Mouse (Mus musculus) heart, adult 18-20 months (tissue): ENCODE data around the gene Rnaseh2a. TPM values are rescaled to one million over a fixed set of nuclear protein-coding genes. Genes with fewer than 3 reads are reported as not detected.

Experiments used
- DNase-seq, 2 experiments: peaks; one replicate each; pipeline ENCODE4 v3.0.0; 2021 to 2022; ENCODE audit warnings: mixed read lengths in 1 of 2
- total RNA-seq, 2 experiments: library from RNA; stranded (reverse); gene quantifications; 2 replicates each; pipeline ENCODE4 v1.2.3; 2021

Rnaseh2a gene
- total RNA-seq, 2 experiments from 2014 or later = 45.6 to 48.4 TPM

DNA sequence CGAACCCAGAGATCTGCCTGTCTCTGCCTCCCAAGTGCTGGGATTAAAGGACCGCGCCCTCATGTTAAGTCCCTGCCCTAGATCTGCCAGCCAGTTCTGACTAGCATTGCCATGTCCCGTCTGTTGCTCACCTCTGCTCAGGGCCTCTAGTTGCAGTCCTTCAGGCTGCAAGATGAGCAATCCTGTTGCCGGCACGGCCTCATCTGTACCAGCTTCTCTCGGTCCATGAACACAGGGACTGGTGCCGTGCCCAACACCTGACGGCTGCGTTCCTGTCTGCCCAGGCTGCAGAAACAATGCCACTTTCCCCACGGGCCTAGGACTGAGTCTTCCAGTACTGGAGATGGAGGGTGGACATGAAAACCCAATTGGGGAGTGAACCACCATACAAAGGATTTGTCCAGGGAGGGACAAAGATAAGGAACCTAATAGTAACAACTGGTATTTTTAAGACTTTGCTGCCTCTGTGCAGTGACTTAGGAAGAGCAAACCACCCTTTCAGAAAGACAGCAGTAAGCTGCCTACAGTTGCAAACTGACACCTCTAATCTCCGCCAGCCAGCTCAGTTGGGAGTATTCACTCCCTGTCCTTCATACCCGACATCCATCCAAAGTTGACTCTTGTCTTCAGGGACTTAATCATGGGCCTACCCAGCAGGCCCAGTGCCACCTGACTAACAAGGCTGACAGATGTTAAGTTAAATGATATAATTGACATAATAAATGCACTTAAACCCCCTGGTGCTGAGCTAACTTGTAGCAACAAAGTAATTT lies 1.8 kb downstream of the Rnaseh2a start:
- peak in 1 of 2 experiments; percentile 12 for DNase-seq

DNA sequence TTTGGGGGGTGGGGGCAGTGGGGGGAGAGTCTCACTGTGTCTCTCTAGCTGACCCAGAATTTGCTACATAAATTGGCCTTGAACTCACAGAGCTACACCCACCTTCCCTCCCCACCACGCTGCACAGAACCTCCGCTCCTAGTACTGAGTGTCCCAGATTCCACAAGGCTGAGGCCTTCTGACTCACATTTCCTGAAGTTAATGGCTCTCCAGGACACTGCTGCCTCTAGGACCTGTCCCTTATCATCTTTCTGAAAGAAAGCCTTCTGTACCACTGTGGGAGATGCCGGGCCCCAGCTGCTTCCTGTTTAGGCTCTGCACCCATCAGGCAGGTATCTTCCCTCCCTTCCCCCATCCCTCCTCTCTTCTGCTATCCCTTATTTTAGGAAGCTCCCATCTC lies 3.0 kb downstream of the Rnaseh2a start:
- peak in 1 of 2 experiments; percentile 18 for DNase-seq

DNA sequence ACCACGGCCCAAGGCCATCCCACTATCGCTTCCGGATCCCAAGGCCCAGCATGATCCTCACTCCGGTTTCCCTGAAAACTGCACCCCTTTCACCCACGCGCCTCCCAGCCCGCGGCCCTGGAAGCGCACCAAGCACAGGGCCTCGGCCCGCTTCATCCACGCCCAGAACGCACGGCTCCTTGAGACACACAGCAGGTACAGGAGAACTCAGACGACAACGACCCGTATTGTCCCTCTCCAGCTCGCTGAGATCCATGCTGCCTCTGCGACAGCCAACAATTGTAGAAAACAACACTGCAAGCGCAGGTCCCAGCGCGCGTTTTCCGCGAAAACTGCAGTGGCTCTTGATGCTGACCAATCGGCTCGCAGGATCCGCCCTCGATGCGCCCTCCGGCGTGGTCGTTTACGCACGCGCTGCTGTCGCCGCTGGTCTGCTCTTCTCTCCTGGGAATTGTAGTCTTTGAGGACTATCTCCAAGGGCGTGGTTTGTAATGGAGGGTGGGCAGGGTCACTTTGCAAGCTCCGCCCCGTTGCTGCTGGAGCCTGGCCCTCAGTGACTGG lies 3.8 kb downstream of the Rnaseh2a start:
- peak; percentile 94 to 97 for DNase-seq

GRCm38 (mm10) chr8:84963952-84964351 lies 5.6 kb downstream of the Rnaseh2a start:
- no peak for DNase-seq

DNA sequence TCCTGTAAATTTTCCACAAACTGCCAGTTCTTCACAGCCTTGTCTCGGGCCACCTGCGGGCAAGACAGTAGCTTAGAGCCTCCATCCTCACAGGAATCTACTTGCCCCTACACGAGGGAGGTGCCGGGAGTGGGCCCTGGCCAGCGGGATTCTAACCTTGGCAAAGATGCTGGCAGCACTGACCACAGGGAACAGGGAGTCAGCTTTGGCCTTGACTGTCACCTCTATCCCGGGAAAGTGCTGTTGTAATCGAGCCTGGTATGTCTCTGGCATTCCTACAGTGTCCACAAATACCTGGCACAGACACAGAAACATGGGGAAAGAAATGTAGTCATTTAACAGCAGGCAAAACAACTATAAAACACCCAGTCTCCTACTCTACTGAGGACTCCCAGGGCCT lies 9.8 kb downstream of the Rnaseh2a start:
- DNase-seq = peak; percentile 45 to 66

- peak; percentile 41 to 82 for DNase-seq
These were observed 12.8 kb downstream of the Rnaseh2a start for GRCm38 (mm10) chr8:84956768-84957167.

- peak; percentile 62 to 64 for DNase-seq
These were observed 16.8 kb downstream of the Rnaseh2a start for GRCm38 (mm10) chr8:84952612-84953255.

DNA sequence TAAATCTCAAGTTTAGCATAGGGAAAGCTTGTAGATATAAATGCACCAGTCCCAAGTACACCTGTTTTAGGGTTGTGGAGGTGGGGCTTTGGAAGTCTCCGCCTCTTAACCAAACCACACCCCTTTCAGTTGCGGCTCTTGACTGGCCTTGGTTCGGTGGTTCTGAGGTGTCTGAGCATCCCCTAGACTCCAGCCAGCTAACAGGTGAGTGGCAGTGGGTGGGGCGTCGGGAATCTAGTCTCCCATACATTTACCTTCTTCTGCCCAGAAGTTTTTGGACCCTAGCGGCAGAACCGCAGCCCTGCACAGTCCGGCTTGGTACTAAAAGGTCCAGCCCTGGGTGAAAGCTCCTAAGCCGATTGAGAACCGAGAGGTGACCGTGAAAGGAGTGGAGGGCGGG lies 19.8 kb downstream of the Rnaseh2a start:
- DNase-seq = no peak

- peak in 1 of 2 experiments; percentile 73 for DNase-seq
These were observed 22.4 kb downstream of the Rnaseh2a start for GRCm38 (mm10) chr8:84947241-84947545.

DNA sequence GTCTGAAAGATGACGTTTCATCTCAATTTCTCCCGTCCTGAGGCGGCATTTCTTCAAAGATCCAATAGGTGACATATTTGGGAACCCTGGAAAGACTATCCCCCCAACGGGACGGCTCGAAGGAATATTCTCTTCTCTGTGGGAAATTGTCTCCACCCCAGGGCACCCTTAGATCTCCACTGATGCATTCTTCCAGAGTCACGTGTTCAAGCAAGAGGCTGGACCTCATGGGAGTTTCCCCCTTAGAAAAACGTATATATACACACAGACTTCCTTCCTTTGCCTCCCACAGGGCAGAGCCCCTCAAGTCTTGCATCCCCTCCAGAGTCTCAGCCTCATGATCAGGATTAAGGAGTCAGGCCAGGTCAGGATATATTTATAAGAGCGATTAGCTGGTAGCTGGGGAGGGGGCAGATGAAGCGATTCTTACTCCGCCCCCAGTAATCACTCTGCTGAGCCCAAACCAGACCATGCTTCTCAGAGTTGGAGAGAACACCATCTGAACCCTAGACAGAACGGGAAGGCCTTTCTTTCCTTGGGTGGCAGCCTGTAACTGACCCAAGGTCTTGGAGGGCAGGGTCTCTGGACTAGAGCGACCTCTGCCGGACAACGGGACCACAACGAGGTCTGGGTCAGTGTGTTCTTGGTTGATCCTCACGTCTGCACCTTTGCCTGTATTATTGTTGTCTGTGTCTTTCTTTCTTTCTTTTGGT lies 22.9 kb downstream of the Rnaseh2a start, which contains the start of gene Rtbdn:
TSS of gene Rtbdn (plus strand) at position 464 of the 713 bp plus-strand sequence.
- no peak for DNase-seq

- DNase-seq = no peak
These were observed 23.7 kb downstream of the Rnaseh2a start for GRCm38 (mm10) chr8:84945633-84946527.

GRCm38 (mm10) chr8:84945235-84945632 lies 24.3 kb downstream of the Rnaseh2a start:
- DNase-seq = no peak

GRCm38 (mm10) chr8:84944478-84945160 lies 24.9 kb downstream of the Rnaseh2a start:
- DNase-seq = peak; percentile 38

- DNase-seq = no peak
These were observed 25.9 kb downstream of the Rnaseh2a start for GRCm38 (mm10) chr8:84943699-84944098.

DNA sequence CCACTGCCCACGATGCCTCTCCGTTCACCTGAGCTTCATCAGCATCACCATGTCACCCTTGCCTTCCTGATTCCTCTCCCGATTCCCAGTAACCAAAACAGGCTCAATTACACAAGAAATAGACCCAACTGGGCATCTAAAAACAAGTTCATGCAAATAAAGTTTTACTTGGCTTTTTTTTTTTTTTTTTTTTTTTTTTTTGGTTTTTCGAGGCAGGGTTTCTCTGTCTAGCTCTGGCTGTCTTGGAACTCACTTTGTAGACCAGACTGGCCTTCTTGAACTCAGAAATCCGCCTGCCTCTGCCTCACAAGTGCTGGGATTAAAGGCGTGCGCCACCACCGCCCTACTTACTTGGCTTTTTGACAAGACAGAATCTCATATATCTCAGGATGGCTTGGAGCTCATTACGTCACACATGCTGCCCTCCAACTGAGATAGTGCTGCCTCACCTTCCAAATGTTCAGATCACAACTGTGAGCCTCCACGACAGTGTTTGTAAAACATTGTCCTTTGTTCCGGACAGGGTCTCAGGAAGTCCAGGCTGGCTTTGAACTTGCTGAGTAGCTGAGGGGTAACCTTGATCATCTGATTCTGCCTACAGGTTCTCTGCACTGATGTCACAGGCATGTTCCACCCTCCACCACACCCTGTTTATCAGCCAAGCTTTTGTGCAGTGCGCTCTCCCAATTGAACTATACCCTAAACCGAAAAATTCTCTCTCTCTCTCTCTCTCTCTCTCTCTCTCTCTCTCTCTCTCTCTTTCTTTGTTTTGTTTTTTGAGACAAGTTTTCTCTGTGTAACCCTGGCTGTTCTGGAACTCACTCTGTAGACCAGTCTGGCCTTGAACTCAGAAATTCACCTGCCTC lies 31.7 kb downstream of the Rnaseh2a start:
- no peak for DNase-seq

DNA sequence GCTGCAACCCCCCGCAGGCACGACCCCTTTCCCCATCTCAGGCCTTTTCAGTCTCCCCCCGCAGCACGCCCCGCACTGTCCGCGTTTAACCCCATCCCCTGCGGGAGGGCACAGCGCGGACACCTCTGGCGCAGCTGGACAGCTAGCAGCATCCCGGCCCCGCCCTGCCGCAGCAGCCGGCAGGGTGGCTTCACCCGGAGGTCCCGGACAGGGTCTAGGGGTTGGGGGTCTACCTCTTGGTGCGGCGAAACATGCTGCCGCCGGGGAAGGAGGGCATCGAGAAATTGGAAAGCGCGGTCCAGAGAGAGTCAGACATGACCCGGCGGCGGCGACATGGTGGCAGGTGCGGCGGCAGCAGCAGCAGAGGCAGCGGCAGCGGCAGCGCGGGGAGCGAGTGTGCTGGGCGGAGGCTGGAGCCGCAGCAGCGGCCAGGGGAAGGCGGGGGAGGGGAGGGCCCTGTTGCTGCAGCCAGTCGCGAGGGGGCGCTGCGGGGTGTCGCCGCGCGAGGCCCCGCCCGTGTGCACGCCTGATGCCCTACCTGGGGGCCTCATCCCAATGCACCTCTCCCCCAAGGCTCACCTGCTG lies 32.5 kb downstream of the Rnaseh2a start, which contains the start of gene Mast1:
TSS of gene Mast1 (minus strand) at position 398 of the 585 bp plus-strand sequence.
- peak; percentile 35 to 54 for DNase-seq

DNA sequence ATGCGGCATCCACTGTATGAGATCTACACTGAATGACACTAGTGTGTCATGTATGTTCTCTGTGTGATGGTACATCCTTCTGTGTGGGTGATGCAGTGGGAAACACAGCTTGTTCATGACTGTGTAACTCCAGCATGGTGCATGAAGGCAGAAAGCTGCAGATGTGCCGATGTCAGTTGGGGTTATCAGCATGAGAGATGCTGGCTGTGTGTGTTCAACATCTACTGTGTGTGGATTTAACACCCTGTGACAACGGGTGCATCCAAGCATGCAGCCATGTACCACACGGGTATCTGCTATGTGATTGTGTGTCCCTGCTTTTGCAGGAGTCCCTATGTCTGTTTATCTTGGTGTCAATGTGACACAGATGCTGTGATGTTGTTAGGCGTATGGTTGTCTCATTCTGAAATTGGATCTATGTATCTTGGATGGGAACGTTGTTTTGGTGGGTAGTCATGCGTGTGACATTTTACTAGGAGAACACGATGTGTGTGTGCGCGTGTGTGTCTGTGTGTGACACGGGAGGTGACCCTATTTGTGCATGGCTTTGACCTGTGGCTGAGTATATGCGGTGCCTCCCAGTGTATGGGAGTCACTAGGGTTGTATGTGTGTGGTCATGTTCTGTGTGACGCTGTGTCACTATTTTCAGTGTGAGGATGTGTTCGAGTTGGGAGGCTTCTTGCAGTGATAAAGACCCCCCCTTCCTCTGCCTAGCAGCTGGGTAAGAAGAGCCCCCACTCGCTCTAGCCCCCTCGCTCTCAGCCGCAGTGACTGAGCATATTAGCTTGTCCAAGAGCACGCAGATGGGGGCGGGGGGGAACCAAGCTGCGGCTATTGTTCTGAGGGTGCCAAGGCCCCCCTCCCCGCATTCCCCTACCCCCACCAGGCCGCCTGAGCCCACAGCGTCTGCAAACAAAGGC lies 33.3 kb downstream of the Rnaseh2a start:
- DNase-seq = no peak

DNA sequence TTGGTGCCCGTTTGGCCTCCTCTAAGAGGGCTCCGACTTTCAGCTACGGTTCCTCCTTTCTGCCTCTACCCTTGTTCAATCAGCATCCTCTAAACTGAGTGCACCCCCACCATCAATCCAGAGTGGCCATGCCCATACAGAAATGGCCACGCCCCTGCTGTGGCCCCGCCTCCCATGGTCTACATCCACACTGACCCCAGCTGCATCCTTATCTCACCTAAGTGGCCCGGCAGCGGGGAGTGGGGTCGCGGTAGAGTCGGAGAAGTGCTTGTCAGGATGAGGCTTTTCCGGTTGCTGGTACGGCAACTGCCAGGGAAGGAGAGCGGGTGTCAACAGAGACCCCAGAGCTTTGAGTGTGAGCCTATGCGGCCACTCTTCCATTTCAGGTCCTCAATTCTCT lies 34.1 kb downstream of the Rnaseh2a start:
- no peak for DNase-seq
